Mouse (Mus musculus) CH12.LX (cell line): ENCODE measurements at regions not wholly inside any gene's neighbourhood (a gene's known extent, or its start where the extent isn't known, plus 50 kb on each side); places are given as distances from the start of the nearest gene placed in this dataset.
A peak's percentile ranks its signal among the peaks of the same experiment; 100 is the strongest.

Experiments used
- DNase-seq: peaks from one replicate; pipeline ENCODE4 v3.0.0-alpha.2; 2013; ENCODE audit errors: extremely low read depth
- H3K27ac ChIP-seq: 2 replicates; pipeline ENCODE4 v1.5.1; 2012; ENCODE audit warnings: low read depth, mild to moderate bottlenecking, control low read depth, moderate library complexity; ENCODE audit not compliant: insufficient read depth
- H3K27me3 ChIP-seq: replicated peaks from 2 replicates; pipeline ENCODE3; 2012; ENCODE audit warnings: inconsistent platforms
- H3K36me3 ChIP-seq, 2 experiments: replicated peaks in 1 of 2; 2 replicates each; pipeline versions ENCODE3 to v1.6.1; 2012; ENCODE audit warnings: inconsistent platforms in 1 of 2, low read length in 1 of 2, mild to moderate bottlenecking in 1 of 2, mixed read lengths in 1 of 2, moderate library complexity in 1 of 2; ENCODE audit not compliant: control insufficient read depth in 1 of 2, insufficient read depth in 1 of 2
- H3K4me1 ChIP-seq, 2 experiments: 2 replicates each; pipeline ENCODE4 v1.6.1; 2012; ENCODE audit warnings: inconsistent platforms in 1 of 2, moderate library complexity in 1 of 2; ENCODE audit not compliant: insufficient read depth in 2 of 2, control insufficient read depth in 1 of 2
- H3K4me2 ChIP-seq: 2 replicates; pipeline ENCODE4 v1.6.1; 2012; ENCODE audit warnings: low read depth, mild to moderate bottlenecking, control low read depth; ENCODE audit not compliant: poor library complexity, insufficient read depth, severe bottlenecking
- H3K4me3 ChIP-seq, 3 experiments: fragments of 150-350 bp in 1 of 3; sonication (generic) in 1 of 3; replicated peaks in 1 of 3; 2 replicates each; pipeline versions ENCODE3 to v1.5.1; 2011 to 2012; ENCODE audit warnings: low read depth in 2 of 3, low read length in 2 of 3, mild to moderate bottlenecking in 2 of 3, moderate library complexity in 2 of 3, control low read depth in 1 of 3, improper control_type of control experiment in 1 of 3, inconsistent platforms in 1 of 3, mixed read lengths in 1 of 3; ENCODE audit not compliant: poor library complexity in 1 of 3
- H3K79me2 ChIP-seq: replicated peaks from 2 replicates; pipeline ENCODE4 v1.6.1; 2012; ENCODE audit warnings: mild to moderate bottlenecking, moderate library complexity; ENCODE audit not compliant: control insufficient read depth, poor library complexity, insufficient read depth, severe bottlenecking; ENCODE audit errors: extremely low read depth
- H3K9ac ChIP-seq: 2 replicates; pipeline ENCODE4 v1.6.1; 2012; ENCODE audit warnings: low read depth, mild to moderate bottlenecking, control low read depth, moderate library complexity; ENCODE audit not compliant: insufficient read depth
- H3K9me3 ChIP-seq: replicated peaks from 2 replicates; pipeline ENCODE3; 2012; ENCODE audit warnings: low read length, inconsistent platforms, mixed read lengths
- BHLHE40 ChIP-seq: IDR thresholded peaks from 2 replicates; pipeline ENCODE4 v1.6.1; 2011; ENCODE audit warnings: mild to moderate bottlenecking, low read depth, low read length, improper control_type of control experiment
- CHD1 ChIP-seq: IDR thresholded peaks from 2 replicates; pipeline ENCODE4 v1.6.1; 2012; ENCODE audit warnings: low read depth, low read length, improper control_type of control experiment, inconsistent platforms
- CHD2 ChIP-seq: IDR thresholded peaks from 2 replicates; pipeline ENCODE4 v1.6.1; 2011; ENCODE audit warnings: low read length, improper control_type of control experiment
- CTCF ChIP-seq, 2 experiments: IDR thresholded peaks in 1 of 2; conservative IDR thresholded peaks in 1 of 2; 2 replicates each; pipeline ENCODE4 v1.5.1; 2011 to 2012; ENCODE audit warnings: low read depth in 2 of 2, low read length in 2 of 2, improper control_type of control experiment in 1 of 2, inconsistent platforms in 1 of 2, mild to moderate bottlenecking in 1 of 2, moderate library complexity in 1 of 2
- ELF1 ChIP-seq: IDR thresholded peaks from 2 replicates; pipeline ENCODE4 v1.6.1; 2014; ENCODE audit warnings: low read depth, mild to moderate bottlenecking, inconsistent platforms, low read length, improper control_type of control experiment
- ETS1 ChIP-seq: conservative IDR thresholded peaks from 2 replicates; pipeline ENCODE4 v1.6.1; 2012; ENCODE audit warnings: low read depth, mild to moderate bottlenecking, inconsistent platforms, low read length, improper control_type of control experiment, moderate library complexity
- GABPA ChIP-seq: IDR thresholded peaks from 2 replicates; pipeline ENCODE4 v1.6.1; 2012; ENCODE audit warnings: low read depth, low read length, improper control_type of control experiment, inconsistent platforms; ENCODE audit not compliant: insufficient replicate concordance
- HCFC1 ChIP-seq: IDR thresholded peaks from 2 replicates; pipeline ENCODE4 v1.6.1; 2012; ENCODE audit warnings: low read depth, mild to moderate bottlenecking, inconsistent platforms, low read length, improper control_type of control experiment
- JUN ChIP-seq: IDR thresholded peaks from 2 replicates; pipeline ENCODE4 v1.6.1; 2011; ENCODE audit warnings: low read depth, mild to moderate bottlenecking, low read length, improper control_type of control experiment, moderate library complexity; ENCODE audit not compliant: insufficient read depth
- JUND ChIP-seq: conservative IDR thresholded peaks from 2 replicates; pipeline ENCODE4 v1.6.1; 2011; ENCODE audit warnings: low read depth, low read length, improper control_type of control experiment
- MAZ ChIP-seq: IDR thresholded peaks from 2 replicates; pipeline ENCODE4 v1.6.1; 2012; ENCODE audit warnings: low read depth, mild to moderate bottlenecking, inconsistent platforms, low read length, improper control_type of control experiment, moderate library complexity
- MYC ChIP-seq: IDR thresholded peaks from 2 replicates; pipeline ENCODE4 v1.6.1; 2011; ENCODE audit warnings: low read depth, mild to moderate bottlenecking, improper control_type of control experiment, low read length
- NELFE ChIP-seq: IDR thresholded peaks from 2 replicates; pipeline ENCODE4 v1.6.1; 2011; ENCODE audit warnings: low read depth, low read length, improper control_type of control experiment
- NRF1 ChIP-seq: IDR thresholded peaks from 2 replicates; pipeline ENCODE4 v1.6.1; 2014; ENCODE audit warnings: low read depth, mild to moderate bottlenecking, inconsistent platforms, low read length, improper control_type of control experiment, moderate library complexity
- POLR2A ChIP-seq: IDR thresholded peaks from 2 replicates; pipeline ENCODE4 v1.6.1; 2011; ENCODE audit warnings: low read depth, mild to moderate bottlenecking, improper control_type of control experiment, low read length
- RAD21 ChIP-seq: IDR thresholded peaks from 2 replicates; pipeline ENCODE4 v1.6.1; 2011; ENCODE audit warnings: low read depth, mild to moderate bottlenecking, low read length, improper control_type of control experiment, moderate library complexity
- RCOR1 ChIP-seq: conservative IDR thresholded peaks from 2 replicates; pipeline ENCODE4 v1.6.1; 2012; ENCODE audit warnings: low read depth, mild to moderate bottlenecking, inconsistent platforms, low read length, improper control_type of control experiment
- SIN3A ChIP-seq: IDR thresholded peaks from 2 replicates; pipeline ENCODE4 v1.6.1; 2012; ENCODE audit warnings: low read length, improper control_type of control experiment, inconsistent platforms
- SMC3 ChIP-seq: IDR thresholded peaks from 2 replicates; pipeline ENCODE4 v1.6.1; 2011; ENCODE audit warnings: low read depth, low read length, improper control_type of control experiment
- TBP ChIP-seq: conservative IDR thresholded peaks from 2 replicates; pipeline ENCODE4 v1.6.1; 2011; ENCODE audit warnings: low read depth, low read length, improper control_type of control experiment
- USF2 ChIP-seq: conservative IDR thresholded peaks from 2 replicates; pipeline ENCODE4 v1.6.1; 2011; ENCODE audit warnings: low read depth, low read length, improper control_type of control experiment
- ZC3H11A ChIP-seq: IDR thresholded peaks from 2 replicates; pipeline ENCODE4 v1.6.1; 2012; ENCODE audit warnings: low read depth, mild to moderate bottlenecking, inconsistent platforms, low read length, improper control_type of control experiment
- ZKSCAN1 ChIP-seq: IDR thresholded peaks from 2 replicates; pipeline ENCODE4 v1.6.1; 2012; ENCODE audit warnings: low read depth, inconsistent platforms, low read length, improper control_type of control experiment, borderline replicate concordance
- ZMIZ1 ChIP-seq: IDR thresholded peaks from 2 replicates; pipeline ENCODE4 v1.6.1; 2012; ENCODE audit warnings: low read depth, mild to moderate bottlenecking, inconsistent platforms, low read length, improper control_type of control experiment
- dilution Hi-C: fragments of 300-500 bp; cut with MboI; formaldehyde crosslinking; loops from 2 replicates; pipeline ENCODE4 v1.14.3; 2020; ENCODE audit warnings: low sequenced_read_pairs; ENCODE audit not compliant: extremely low pct_unique_long_range_greater_than_20kb, extremely low pct_ligation_motif_present
- in situ Hi-C: fragments of 300-500 bp; cut with MboI; formaldehyde crosslinking; loops from 3 replicates; pipeline ENCODE4 v1.14.3; 2019; ENCODE audit warnings: low sequenced_read_pairs, low pct_ligation_motif_present, low pct_unique_long_range_greater_than_20kb, mixed read lengths

- H3K4me2 ChIP-seq = no peak overlapping the region
- no peak overlapping the region for H3K27ac ChIP-seq
- no peaks in the 10 kb centered on the region for H3K36me3 ChIP-seq
- no peaks in the 10 kb centered on the region for H3K9me3 ChIP-seq
- dilution Hi-C loops = no loop called here
- H3K9ac ChIP-seq = no peak overlapping the region
- no peak overlapping the region for H3K4me3 ChIP-seq
- DNase-seq = no peak
- H3K79me2 ChIP-seq = no peaks in the 10 kb centered on the region
- in situ Hi-C loops = no loop called here
- H3K4me1 ChIP-seq = no peaks in the 10 kb centered on the region
- no peaks in the 10 kb centered on the region for H3K27me3 ChIP-seq
- TF ChIP-seq CHD1 = no peak
- TF ChIP-seq BHLHE40 = no peak
- no peak for TF ChIP-seq SMC3
- TF ChIP-seq USF2 = no peak
- TF ChIP-seq ZC3H11A = no peak
- no peak for TF ChIP-seq CHD2
- no peak for TF ChIP-seq HCFC1
Measured at GRCm38 (mm10) chr7:84753361-84753760, 63.6 kb upstream of the Zfand6 start.

GRCm38 (mm10) chr7:84749434-84750301 lies 59.9 kb upstream of the Zfand6 start:
- no peaks in the 10 kb centered on the region for H3K36me3 ChIP-seq
- no peaks in the 10 kb centered on the region for H3K9me3 ChIP-seq
- dilution Hi-C loops = no loop called here
- no peaks in the 10 kb centered on the region for H3K79me2 ChIP-seq
- H3K4me1 ChIP-seq = peaks cover 5 to 8% of the 10 kb centered on the region in 2 experiments
- peak overlapping the region; percentile 44 to 56 (median 49) for H3K4me3 ChIP-seq
- DNase-seq = peak; percentile 66
- H3K9ac ChIP-seq = peak overlapping the region; percentile 53; the same call in 1 of the 2 replicates
- H3K27ac ChIP-seq = no peak overlapping the region
- TF ChIP-seq MYC = no peak
- peak; percentile 52 for TF ChIP-seq RAD21
- TF ChIP-seq ELF1 = peak; percentile 36; the same call in 1 of the 2 replicates
- peak; percentile 33 to 64; a peak in 3 of 4 replicates for TF ChIP-seq CTCF (conservative IDR thresholded peaks at IDR 0.05 in 1 of 2, IDR thresholded peaks at IDR 0.05 in 1 of 2; ENCODE audit: low read depth in 2 of 2, low read length in 2 of 2)
- no peak for TF ChIP-seq JUN
- TF ChIP-seq SMC3 = peak; percentile 68
- in situ Hi-C loops = loop anchor here (5.0 kb wide), 1 partner anchor 157 kb away; no protein-coding TSS in a partner anchor
- H3K4me2 ChIP-seq = peak overlapping the region; percentile 82
- no peaks in the 10 kb centered on the region for H3K27me3 ChIP-seq

GRCm38 (mm10) chr7:84747847-84748246 lies 58.1 kb upstream of the Zfand6 start:
- dilution Hi-C loops = no loop called here
- H3K4me2 ChIP-seq = no peak overlapping the region
- H3K4me3 ChIP-seq = no peak overlapping the region
- no peak for DNase-seq
- no peak overlapping the region for H3K9ac ChIP-seq
- in situ Hi-C loops = loop anchor here (5.0 kb wide), 1 partner anchor 156 kb away; no protein-coding TSS in a partner anchor
- peaks cover 5 to 13% of the 10 kb centered on the region in 2 experiments for H3K4me1 ChIP-seq
- H3K27me3 ChIP-seq = no peaks in the 10 kb centered on the region
- H3K79me2 ChIP-seq = no peaks in the 10 kb centered on the region
- TF ChIP-seq POLR2A (no peak), RCOR1 (no peak), JUND (no peak), MYC (no peak), CHD2 (no peak), MAZ (no peak), NELFE (no peak), CHD1 (no peak), ZC3H11A (no peak), ZKSCAN1 (no peak), ETS1 (no peak), GABPA (no peak), NRF1 (no peak), TBP (no peak), USF2 (no peak), SIN3A (no peak), ZMIZ1 (no peak)
- no peak overlapping the region for H3K27ac ChIP-seq
- no peaks in the 10 kb centered on the region for H3K9me3 ChIP-seq
- H3K36me3 ChIP-seq = no peaks in the 10 kb centered on the region
